Mouse (Mus musculus) ZHBTc4 (cell line): ENCODE measurements around the gene Scd1.

Experiments used
- DNase-seq: peaks from one replicate; pipeline ENCODE4 v3.0.0-alpha.2; 2011; ENCODE audit warnings: low read depth, low spot score

Scd1 gene

DNA sequence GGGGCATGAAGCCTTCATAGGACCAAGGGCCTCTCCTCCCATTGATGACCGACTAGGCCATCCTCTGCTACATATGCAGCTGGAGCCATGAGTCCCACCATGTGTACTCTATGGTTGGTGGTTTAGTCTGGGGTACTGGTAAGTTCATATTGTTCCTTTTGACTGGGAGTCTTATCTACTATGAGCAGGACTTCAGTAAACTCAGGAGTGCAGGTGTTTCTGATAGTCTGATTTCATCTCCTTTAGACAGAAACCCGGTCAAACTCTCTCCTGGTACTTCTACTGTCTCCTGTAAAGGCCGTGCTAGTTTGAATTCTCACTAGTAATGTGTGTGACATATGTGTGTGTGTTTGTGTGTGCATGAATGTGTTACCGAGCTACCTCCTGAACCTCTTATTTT is 41.9 kb downstream of the Scd1 start:
- no peak for DNase-seq

DNA sequence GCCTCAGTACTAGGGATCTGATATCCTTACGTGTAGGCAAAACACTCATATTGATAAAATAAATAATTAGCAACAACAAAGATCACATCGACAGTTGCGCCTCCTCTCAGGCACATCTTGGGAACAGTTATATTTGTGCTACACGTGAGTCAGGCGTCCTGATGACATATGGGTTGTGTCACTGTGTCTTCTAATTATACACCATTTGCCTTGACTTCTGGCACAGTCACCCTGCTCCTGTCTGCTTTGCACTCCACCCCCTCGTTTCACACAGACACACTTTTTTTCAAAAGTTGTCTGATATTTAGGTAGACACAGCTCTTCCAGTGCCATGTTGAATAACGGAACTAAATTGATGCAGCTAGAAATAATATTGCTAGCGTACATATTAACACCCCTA is 43.6 kb downstream of the Scd1 start:
- no peak for DNase-seq

GRCm38 (mm10) chr19:44363529-44363928 is 44.1 kb downstream of the Scd1 start:
- peak; percentile 97 for DNase-seq

- no peak for DNase-seq
These were observed 49.0 kb downstream of the Scd1 start for GRCm38 (mm10) chr19:44358700-44359099.

GRCm38 (mm10) chr19:44351756-44352155 is 55.9 kb downstream of the Scd1 start:
- DNase-seq, result no peak

- no peak for DNase-seq
These were observed 58.0 kb downstream of the Scd1 start for GRCm38 (mm10) chr19:44349689-44350088.
